In genomic region chr14:20803606-20803938, GRCm38 (mm10) we compare ENCODE assay signal across 9 mouse cellular contexts. TPM values are rescaled to one million over a fixed set of nuclear protein-coding genes. Genes with fewer than 3 reads are reported as not detected.
A peak's percentile ranks its signal among the peaks of the same experiment; 100 is the strongest.
DNase-seq lines count a peak whose midpoint lies in the region; ATAC-seq and TF ChIP-seq lines count a peak whose summit lies in the region.
"Had no signal": no experiment of that assay in that cellular context is flagged by ENCODE, and none has a peak within 500 bp of the region (broad histone marks: within the 10 kb centered on the region; RNA-seq: fewer than 3 reads in every experiment).

No protein-coding gene starts in this region.

- no peak overlapping the region for H3K9ac ChIP-seq in forebrain, postnatal 0 days
- no peak overlapping the region for H3K9ac ChIP-seq in hindbrain, embryonic 13.5 days
- H3K9ac ChIP-seq: liver, embryonic 15.5 days had no signal

- H3K9me3 ChIP-seq in forebrain, postnatal 0 days (ENCODE audit: low read length) = no peaks in the 10 kb centered on the region
- no peaks in the 10 kb centered on the region for H3K9me3 ChIP-seq in hindbrain, embryonic 13.5 days
- H3K9me3 ChIP-seq in megakaryocyte, embryonic 14.5 days = no peaks in the 10 kb centered on the region
- H3K9me3 ChIP-seq: liver, embryonic 15.5 days had no signal

- no peaks in the 10 kb centered on the region for H3K36me3 ChIP-seq in forebrain, postnatal 0 days (ENCODE audit: insufficient read depth)
- H3K36me3 ChIP-seq in hindbrain, embryonic 13.5 days = no peaks in the 10 kb centered on the region
- no peaks in the 10 kb centered on the region for H3K36me3 ChIP-seq in megakaryocyte, embryonic 14.5 days (replicated peaks; ENCODE audit: low read length)
- H3K36me3 ChIP-seq: liver, embryonic 15.5 days had no signal

- in situ Hi-C loops in Patski (cut with MboI; ENCODE audit: low pct_unique_long_range_greater_than_20kb) = loop anchor here (5.0 kb wide), 4 partner anchors 34 to 189 kb away; partner anchors contain the start of gene Plau

- no peak overlapping the region for H3K27ac ChIP-seq in forebrain, postnatal 0 days (ENCODE audit: low read depth, low read length)
- no peak overlapping the region for H3K27ac ChIP-seq in hindbrain, embryonic 13.5 days
- H3K27ac ChIP-seq: liver, embryonic 15.5 days had no signal

- CTCF ChIA-PET in Patski (lab: Charles Lee) = interaction anchor here (0.8 to 4.9 kb wide), 25 partner anchors 27 to 271 kb away, joined by 3 to 63 read pairs (median 4); partner anchors contain the start of genes Sec24c and Zswim8

- 7% methylated on average over 7 of the region's 7 CpGs for WGBS in forebrain, postnatal 0 days
- 3% methylated on average over 7 of the region's 7 CpGs for WGBS in hindbrain, embryonic 13.5 days

- 0 out of 2 replicates have a peak, but pooled peaks cover 3% of the 10 kb centered on the region for H3K4me1 ChIP-seq in forebrain, postnatal 0 days (ENCODE audit: insufficient read depth)
- H3K4me1 ChIP-seq in hindbrain, embryonic 13.5 days (replicated peaks) = 0 out of 2 replicates have a peak, but pooled peaks cover 2% of the 10 kb centered on the region
- H3K4me1 ChIP-seq in megakaryocyte, embryonic 14.5 days = peaks cover 35% of the 10 kb centered on the region

- H3K4me3 ChIP-seq in forebrain, postnatal 0 days (ENCODE audit: low read depth, low read length) = no peak overlapping the region
- H3K4me3 ChIP-seq in hindbrain, embryonic 13.5 days = no peak overlapping the region
- H3K4me3 ChIP-seq in megakaryocyte, embryonic 14.5 days (replicated peaks) = peak overlapping the region; percentile 50
- H3K4me3 ChIP-seq: liver, embryonic 15.5 days had no signal

- DNase-seq in Patski (ENCODE audit: low read depth, low spot score) = peak; percentile 58
- peak; percentile 54 for DNase-seq in cerebellum, adult 11 months
- peak; percentile 80 for DNase-seq in forebrain, postnatal 0 days
- DNase-seq in layer of hippocampus, postnatal 25 days (ENCODE audit: extremely low spot score in 1 of 2, low spot score in 1 of 2) = peak; percentile 61 to 83
- peak; percentile 81 to 84 for DNase-seq in right cerebral cortex, adult 2 months (ENCODE audit: low spot score in 2 of 2)
- DNase-seq in urinary bladder, postnatal 4 days (ENCODE audit: low spot score in 2 of 2) = peak; percentile 69 to 76

- peak; percentile 96 for TF ChIP-seq CTCF in Patski (IDR thresholded peaks at IDR 0.05)
- peak; percentile 91 for TF ChIP-seq CTCF in forebrain, postnatal 0 days (IDR thresholded peaks at IDR 0.05; ENCODE audit: low read depth)

- POLR2A ChIA-PET in Patski (lab: Charles Lee) = interaction anchor here (0.7 to 0.9 kb wide), 2 partner anchors 68 to 249 kb away, joined by 3 to 4 read pairs; partner anchors contain the start of genes Adk and Ap3m1

- H3K4me2 ChIP-seq in forebrain, postnatal 0 days (ENCODE audit: low read depth) = no peak overlapping the region
- H3K4me2 ChIP-seq in hindbrain, embryonic 13.5 days = no peak overlapping the region
- H3K4me2 ChIP-seq: liver, embryonic 15.5 days had no signal

- no peaks in the 10 kb centered on the region for H3K27me3 ChIP-seq in Patski
- H3K27me3 ChIP-seq in forebrain, postnatal 0 days (ENCODE audit: insufficient read depth, low read length) = no peaks in the 10 kb centered on the region
- no peaks in the 10 kb centered on the region for H3K27me3 ChIP-seq in hindbrain, embryonic 13.5 days
- H3K27me3 ChIP-seq in megakaryocyte, embryonic 14.5 days (replicated peaks) = peaks cover 10% of the 10 kb centered on the region

- no peak for ATAC-seq in Patski
- peak; percentile 70 for ATAC-seq in forebrain, postnatal 0 days
- ATAC-seq in hindbrain, embryonic 13.5 days (ENCODE audit: low FRiP score) = peak; percentile 69; the same call in 1 of the 2 replicates

RNA-seq across cellular contexts. Expression of gene Camk2g, which starts 9.7 kb away (rescaled TPM):
- 51.7 TPM for polyA plus RNA-seq in Patski (2021)
- 137 and 145 TPM in 2 replicates for total RNA-seq in forebrain, postnatal 0 days (2014; rRNA removed)
- 165 and 231 TPM in 2 replicates for polyA plus RNA-seq in forebrain, postnatal 0 days (2015; fragmentation: Nextera tagmentation; extraction: Ambion mirVana)
- polyA plus RNA-seq in hindbrain, embryonic 13.5 days (2015; fragmentation: Nextera tagmentation; extraction: Ambion mirVana) = 116 and 131 TPM in 2 replicates
- total RNA-seq in layer of hippocampus, postnatal 25 days (2021) = 100 to 1,000 TPM; 205 to 212 TPM
- 11.9 and 12.1 TPM in 2 replicates for polyA plus RNA-seq in megakaryocyte, embryonic 14.5 days (2012; ENCODE audit: insufficient read depth, low replicate concordance)

RNA-seq across cellular contexts. Expression of gene Plau, which starts 32.9 kb away (rescaled TPM):
- 88.3 TPM for polyA plus RNA-seq in Patski (2021)
- 0.62 and 1.1 TPM in 2 replicates for total RNA-seq in forebrain, postnatal 0 days (2014; rRNA removed)
- polyA plus RNA-seq in forebrain, postnatal 0 days (2015; fragmentation: Nextera tagmentation; extraction: Ambion mirVana) = 0.23 and 0.44 TPM in 2 replicates
- polyA plus RNA-seq in hindbrain, embryonic 13.5 days (2015; fragmentation: Nextera tagmentation; extraction: Ambion mirVana) = 0.40 and 0.45 TPM in 2 replicates
- total RNA-seq in layer of hippocampus, postnatal 25 days (2021) = 1 to 10 TPM; 3.5 to 4.0 TPM
- 0.35 TPM in 1 of 2 replicates, not detected in the other for polyA plus RNA-seq in megakaryocyte, embryonic 14.5 days (2012; ENCODE audit: insufficient read depth, low replicate concordance)

Comparison
In these comparisons a context has a peak if more than half of its experiments do, and no peak if none do; other contexts are left out.
1. RNA of gene Plau, which starts 32.9 kb away (polyA plus RNA-seq): 88.3 TPM in Patski (single experiment); 0.23 to 0.44 TPM in forebrain, postnatal 0 days, 0.40 to 0.45 TPM in hindbrain, embryonic 13.5 days and 0.35 TPM in megakaryocyte, embryonic 14.5 days; every median in the first group is over 10 times any median in the second.
2. Peak in every context shown above with its lines, with median percentiles within 50 percentile points of each other: DNase-seq.